Mouse (Mus musculus): ENCODE results near the gene Cd300ld4.
A peak's percentile ranks its signal among the peaks of the same experiment; 100 is the strongest.
"Not testable (repeated sequence)": the region's sequence is repeated elsewhere in the genome, so short reads cannot be mapped to it uniquely, and the experiment has no call there.

Cd300ld4 gene

DNA sequence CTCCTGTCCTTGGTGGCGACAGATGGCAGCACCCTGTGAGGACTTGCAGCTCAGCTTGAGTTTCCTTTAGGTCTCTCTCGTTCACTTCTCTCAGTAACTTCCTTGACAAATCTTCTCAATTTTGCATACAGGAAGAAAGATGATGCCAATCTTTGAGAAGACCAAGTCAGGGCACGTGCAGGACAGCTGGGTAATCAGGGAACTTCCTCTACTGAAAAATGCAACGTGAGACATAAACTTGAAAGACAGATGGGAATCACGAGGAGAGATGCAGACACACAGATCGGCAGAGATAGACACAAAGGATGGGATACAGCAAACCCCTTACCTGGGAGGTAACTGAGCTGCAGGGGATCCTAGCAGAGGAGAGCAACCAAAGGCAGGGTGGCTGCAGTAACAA, at the start of gene Cd300ld4:
Cd300ld4 (minus strand) TSS at position 101 of the 400 bp plus-strand sequence.
- DNase-seq (ENCODE audit: low spot score): not testable (repeated sequence)

DNA sequence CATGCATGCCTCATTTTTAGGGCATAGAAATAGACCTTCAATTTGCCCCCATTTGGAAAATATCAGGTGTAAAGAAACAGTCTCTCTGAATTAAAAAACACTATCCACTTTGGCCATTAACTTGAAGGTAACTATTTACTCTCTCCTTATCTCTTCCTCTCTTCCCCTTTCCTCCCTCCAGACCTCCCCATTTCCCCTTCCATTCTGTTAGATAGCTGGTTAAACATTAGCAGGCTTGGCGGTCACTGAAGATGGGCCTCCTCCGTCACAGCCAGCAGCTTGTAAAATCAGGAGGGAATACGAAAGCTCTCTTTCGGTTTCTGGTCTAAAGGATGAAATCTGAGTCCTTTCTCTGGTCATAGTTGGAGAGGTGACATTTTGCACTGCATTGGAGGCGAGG, 49.0 kb upstream of the Cd300ld4 start:
- DNase-seq (ENCODE audit: low spot score): no peak

DNA sequence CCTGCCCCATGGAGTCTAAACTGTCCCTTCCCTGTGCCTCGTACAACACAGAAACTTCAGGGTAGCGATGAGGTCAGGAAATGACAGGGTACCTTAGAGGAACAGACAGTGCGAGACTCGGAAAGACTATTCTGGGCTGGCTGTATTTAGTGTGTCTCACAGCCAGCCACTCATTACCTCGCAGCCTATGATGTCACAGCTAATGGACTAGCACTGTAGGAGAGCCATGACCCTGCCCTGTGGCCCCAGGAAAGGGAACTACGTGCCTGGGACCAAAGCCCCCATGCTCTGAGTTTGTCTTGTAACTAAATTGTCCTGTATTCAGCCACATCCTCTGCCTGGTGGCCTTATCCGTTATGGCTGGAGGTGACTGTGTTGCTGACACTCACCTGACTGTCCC, 48.6 kb upstream of the Cd300ld4 start:
- DNase-seq (ENCODE audit: low spot score): no peak

DNA sequence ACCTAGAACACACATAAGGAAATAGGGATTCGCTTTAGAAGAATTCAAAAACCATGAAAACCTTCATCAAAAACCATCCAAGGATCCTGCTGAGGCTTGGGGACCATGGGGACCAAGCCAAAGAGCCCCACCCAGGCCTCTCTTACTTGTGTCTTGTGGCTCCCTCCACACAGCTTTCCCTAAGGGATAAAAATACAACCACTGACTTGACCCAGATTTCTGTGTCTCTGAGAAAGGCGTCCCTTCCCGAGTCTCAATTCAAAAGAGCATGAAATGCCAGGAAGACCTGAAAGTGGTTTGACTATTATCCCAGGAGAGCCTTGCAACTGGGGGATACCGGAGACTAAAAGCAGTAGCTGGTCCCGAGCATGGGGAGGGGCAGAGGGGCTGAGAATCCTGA, 46.2 kb upstream of the Cd300ld4 start:
- no peak for DNase-seq (ENCODE audit: low spot score)

DNA sequence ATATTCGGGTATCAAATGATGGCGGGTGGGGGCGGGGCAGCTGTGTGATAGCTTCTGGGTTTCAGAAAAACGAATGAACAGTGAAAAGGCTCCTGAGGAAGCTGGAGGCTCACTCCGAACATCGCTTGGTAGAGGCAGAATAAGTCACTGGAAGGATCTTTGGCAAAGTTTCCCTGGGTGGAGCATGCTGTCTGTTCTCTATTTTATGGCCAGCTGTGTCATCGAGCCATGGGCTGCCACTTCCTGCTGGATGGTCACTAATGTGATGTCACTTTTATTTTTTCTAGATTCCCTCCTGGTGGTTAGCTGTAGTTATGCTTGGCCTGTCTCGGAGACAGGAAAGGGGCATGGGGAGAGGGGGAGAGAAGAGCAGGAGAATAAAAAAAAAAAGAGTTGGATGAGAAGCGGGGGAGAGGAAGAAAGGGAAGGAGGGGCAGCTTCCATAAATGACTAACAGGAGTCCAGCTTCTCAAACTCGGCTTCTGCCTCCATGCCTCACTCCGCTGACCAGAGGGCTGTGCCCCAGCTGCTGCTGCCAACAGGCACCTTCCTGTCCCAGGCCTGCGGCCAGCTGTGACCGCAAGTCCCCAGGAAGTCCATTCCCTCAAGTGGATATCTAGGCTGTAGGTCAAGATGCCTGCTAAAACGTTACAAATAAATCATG, 45.0 kb upstream of the Cd300ld4 start:
- peak; percentile 55 for DNase-seq (ENCODE audit: low spot score)

DNA sequence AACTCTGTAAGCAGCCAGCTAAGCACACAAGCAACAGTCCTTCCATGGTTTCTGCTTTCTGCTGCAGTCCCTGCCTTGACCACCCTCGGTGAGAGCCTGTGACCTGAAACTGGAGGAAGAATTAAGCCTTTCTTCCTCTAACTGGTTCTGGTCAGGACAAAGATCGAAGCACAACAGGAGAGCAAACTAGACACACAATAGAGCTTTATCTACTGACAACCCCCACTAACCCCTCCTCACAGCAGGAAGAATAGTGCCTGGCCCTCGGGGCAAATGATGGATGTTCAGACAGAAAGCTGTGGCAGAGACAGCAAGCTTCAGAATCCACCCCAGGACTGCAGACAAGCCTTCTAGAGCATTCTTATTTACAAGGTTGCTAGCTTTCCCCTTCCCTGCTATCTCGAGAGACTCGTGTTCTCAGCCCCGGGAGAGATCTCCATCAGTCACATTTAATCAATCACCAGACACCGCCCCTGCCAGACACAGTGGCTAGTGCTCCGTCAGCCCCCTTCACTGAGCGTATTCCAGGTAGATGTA, 44.3 kb upstream of the Cd300ld4 start:
- DNase-seq (ENCODE audit: low spot score): peak; percentile 66

DNA sequence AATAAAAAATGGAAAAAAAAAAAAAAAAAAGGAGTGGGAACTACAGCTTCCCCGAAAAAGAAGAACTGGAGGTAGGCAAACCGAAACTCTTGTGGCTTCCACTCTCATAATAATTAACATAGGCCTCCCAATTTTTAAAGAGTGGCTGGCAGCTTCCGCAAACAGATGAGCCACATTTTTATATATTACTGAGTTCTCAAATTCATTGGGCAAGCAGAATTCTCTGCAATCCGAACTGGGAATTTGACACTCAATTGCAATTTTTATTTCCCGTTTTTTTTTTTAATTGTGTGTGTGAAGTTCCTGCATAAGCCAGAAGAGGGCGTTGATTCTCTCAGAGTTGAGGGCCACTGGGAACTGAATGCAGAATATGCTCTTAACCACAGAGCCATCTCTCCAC, 40.0 kb upstream of the Cd300ld4 start:
- no peak for DNase-seq (ENCODE audit: low spot score)

DNA sequence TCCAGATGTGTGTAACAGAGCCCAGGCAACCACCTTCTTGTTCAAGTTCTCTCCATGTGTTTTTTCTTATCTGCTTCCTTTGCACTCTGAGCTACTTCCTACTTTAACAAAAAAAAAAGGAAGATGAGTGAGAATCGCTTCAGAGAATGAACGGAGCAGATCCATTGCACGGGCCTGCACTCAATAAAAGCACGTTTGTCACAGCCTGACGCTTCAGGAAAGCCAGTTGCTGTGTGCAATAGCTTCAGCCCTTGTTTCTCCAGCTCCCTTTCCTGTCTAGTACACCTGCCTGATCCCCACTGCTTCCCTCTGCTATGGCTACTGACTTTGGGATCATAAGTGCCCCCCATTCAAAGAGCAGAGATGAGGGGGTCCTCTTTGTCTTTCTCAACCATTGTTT, 35.3 kb upstream of the Cd300ld4 start, which contains the start of gene Cd300e:
Cd300e (minus strand) TSS at position 101 of the 400 bp plus-strand sequence.
- DNase-seq (ENCODE audit: low spot score): no peak

DNA sequence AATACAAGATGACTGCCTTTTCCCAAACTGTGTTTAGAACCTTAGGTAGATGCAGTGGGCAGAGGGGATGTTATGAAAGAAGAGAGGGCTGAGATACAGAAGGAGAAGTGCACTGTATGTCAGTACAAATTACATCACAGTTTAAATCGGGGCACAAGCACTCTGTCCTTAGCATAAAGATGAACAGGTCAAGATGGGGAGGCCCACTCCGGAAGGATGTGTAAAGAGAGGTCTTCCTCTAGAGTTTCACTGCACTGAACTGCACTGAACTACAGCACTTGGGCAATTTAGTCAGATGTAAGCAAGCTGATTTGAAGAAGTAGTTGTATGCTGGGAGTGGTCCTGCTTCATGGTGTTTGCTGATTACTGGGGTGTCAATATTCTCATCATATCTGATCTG, 33.0 kb upstream of the Cd300ld4 start:
- DNase-seq (ENCODE audit: low spot score): no peak

DNA sequence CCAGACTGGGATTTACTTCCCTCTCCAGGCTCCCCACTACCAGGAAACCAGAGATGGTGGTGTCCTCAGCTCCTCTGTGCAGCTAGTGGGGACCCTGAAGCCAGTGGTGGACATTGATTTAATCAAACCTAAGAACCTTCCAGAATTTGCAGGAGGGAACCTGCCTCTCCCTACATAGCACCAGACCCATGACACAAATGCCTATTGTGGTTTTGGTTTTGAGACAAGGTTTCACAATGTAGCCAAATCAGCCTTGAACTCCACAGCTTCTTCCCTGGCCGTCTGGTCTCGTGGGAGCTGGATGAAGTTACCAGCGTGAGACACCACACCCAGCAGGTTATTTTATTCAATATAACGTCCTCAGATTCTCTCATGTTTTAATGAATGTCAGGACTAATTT, 31.9 kb upstream of the Cd300ld4 start:
- no peak for DNase-seq (ENCODE audit: low spot score)

DNA sequence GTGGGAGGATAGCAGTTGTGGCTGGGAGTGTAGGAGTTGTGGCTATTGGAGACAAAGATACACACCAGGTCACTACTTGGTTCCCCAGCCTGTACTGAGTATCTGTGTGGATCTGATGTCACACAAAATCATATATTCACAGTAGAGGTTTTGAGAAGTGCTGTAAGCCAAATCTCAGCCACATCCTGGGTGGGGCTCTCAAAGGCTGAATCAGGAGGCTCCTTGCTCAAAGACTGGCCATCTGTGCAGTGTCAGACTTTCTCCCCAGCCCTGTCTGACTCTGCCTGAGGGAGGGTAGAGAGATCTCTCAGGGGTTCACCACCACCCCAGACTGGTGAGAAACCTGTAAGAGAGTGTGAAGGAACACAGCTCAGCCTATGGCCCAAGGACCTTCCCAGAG, 27.7 kb upstream of the Cd300ld4 start:
- no peak for DNase-seq (ENCODE audit: low spot score)

DNA sequence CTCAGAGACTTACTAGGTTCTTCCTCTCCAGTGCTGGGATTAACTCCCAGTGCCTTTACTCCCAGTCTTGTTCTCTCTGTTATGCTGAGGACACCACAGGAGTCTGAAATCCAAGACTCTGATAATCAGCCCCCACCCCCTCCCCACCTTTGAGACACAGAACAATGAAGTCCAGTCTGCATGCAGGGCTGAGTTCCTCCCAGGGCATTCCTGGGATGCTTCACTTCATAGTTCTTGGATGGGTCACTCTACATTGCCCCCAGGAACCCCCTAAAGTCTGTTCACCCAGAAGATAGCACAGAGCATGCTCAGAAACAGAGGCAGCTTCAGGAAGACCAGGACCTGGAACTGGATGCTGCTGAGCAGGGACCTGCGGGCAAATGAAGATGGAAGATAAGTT, 26.2 kb upstream of the Cd300ld4 start:
- DNase-seq (ENCODE audit: low spot score): no peak

DNA sequence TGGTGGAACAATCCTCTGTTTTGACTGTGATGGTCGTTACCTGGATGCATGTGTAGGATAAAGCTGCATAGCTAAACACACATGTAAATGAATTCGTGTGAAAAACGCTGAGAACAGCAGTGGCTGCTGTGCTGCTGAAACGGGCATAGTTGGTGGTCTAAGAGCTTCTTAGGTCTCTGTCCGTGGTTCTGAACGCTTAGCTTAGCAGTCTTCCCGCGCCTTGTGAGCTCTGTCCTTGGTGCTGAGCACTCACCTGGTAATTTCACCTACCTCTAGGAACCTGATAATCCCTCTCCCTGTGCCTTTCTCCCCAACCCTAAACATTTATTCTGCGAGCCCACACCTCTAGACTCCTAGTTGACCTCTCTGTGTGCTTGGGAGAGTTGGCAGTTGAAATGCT, 25.4 kb upstream of the Cd300ld4 start:
- peak; percentile 92 for DNase-seq (ENCODE audit: low spot score)

DNA sequence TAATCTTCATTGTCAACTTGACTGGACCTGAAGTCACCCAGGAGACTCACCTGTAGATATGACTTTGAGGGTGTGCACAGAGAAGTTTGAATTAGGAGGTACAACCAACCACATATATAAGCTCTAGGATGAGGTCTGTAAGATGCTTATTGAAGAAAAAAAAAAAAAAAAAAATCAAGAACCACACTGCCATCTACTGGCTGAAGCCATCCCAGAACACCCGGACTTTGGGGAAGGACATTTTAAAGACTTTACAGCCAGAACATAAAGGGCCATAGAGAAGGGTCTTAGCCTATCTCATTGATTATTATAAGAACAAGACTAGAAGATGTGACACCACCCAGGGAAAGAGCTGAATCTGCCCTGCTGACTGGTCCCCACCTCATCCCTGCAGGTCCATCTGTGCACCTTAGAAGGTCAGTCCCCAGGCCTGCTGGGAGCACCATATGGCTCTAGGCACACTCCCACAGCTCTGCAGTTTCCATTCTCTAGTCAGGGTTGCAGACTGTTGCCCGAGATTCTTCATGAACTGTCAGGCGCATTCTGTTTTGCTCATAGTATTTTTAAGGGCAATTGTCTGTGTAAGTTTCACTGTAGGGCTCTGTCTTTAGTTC, 22.6 kb upstream of the Cd300ld4 start:
- DNase-seq (ENCODE audit: low spot score): no peak

DNA sequence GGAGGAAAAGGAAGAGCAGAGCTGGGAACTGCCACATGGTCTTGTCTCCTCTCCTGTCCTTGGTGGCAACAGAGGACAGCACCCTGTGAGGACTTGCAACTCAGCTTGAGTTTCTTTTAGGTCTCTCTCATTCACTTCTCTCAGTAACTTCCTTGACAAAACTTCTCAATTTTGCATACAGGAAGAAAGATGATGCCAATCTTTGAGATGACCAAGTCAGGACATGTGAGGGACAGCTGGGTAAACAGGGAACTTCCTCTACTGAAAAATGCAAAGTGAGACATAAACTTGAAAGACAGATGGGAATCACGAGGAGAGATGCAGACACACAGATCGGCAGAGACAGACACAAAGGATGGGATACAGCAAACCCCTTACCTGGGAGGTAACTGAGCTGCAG, 21.4 kb upstream of the Cd300ld4 start, which contains the start of gene Cd300ld3:
Cd300ld3 (minus strand) TSS at position 151 of the 400 bp plus-strand sequence.
- no peak for DNase-seq (ENCODE audit: low spot score)

DNA sequence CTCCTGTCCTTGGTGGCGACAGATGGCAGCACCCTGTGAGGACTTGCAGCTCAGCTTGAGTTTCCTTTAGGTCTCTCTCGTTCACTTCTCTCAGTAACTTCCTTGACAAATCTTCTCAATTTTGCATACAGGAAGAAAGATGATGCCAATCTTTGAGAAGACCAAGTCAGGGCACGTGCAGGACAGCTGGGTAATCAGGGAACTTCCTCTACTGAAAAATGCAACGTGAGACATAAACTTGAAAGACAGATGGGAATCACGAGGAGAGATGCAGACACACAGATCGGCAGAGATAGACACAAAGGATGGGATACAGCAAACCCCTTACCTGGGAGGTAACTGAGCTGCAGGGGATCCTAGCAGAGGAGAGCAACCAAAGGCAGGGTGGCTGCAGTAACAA, 10.9 kb upstream of the Cd300ld4 start, which contains the start of gene Cd300ld5:
Cd300ld5 (minus strand) TSS at position 101 of the 400 bp plus-strand sequence.
- not testable (repeated sequence) for DNase-seq (ENCODE audit: low spot score)

DNA sequence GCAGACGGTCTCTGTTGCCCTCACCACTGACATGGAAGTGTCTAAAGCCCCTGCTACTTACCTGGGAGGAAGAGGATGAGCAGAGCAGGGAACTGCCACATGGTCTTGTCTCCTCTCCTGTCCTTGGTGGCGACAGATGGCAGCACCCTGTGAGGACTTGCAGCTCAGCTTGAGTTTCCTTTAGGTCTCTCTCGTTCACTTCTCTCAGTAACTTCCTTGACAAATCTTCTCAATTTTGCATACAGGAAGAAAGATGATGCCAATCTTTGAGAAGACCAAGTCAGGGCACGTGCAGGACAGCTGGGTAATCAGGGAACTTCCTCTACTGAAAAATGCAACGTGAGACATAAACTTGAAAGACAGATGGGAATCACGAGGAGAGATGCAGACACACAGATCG, 10.7 kb downstream of the Cd300ld4 start, which contains the start of gene Cd300ld2:
Cd300ld2 (minus strand) TSS at position 101 of the 400 bp plus-strand sequence.
- not testable (repeated sequence) for DNase-seq (ENCODE audit: low spot score)

DNA sequence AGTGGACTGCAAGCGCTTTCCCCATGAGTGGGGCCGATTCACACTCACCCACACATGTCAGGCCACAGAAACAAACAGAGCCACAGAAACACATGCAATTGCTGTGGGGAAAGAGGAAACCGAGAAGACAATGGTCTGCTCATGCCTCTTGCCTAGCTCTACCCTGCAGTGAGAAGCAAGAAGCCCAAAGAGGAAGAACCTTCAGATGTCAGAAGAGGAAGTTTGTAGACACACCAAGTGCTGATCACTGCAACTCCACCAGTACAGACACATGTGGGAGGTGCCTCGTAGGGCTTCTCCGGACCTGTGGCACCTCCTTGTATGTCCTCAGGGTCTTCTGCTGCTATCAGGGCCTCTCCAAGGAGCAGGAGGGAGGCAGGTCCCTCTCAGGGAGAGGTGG, 22.7 kb downstream of the Cd300ld4 start:
- DNase-seq (ENCODE audit: low spot score): no peak

DNA sequence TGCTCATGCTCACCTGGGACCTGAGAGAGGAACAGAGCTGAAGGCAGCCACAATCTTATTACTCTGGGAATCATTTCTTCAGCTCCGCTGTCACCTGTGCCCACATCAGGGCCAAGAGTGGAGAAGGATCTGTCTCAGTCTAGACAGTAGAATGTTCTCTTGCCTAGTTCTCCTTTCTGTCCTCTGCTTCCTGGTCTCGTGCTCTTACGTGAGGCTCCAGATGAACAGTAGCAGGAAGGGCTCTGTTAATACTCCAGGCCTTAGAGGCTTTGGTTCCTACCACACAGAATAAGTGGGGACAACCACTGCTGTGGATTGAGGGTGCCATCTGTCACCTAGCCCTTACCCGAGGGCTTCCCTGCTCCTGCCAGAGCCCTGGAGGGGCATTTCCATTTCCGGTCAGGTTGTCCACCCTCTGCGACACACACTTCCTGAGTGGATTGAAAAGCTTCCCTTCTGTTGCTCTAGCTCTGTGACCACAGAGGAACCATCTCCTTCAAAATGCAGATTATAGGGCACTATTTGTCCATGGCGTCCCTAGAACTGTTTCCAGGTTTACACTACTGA, 25.3 kb downstream of the Cd300ld4 start, which contains the start of gene Cd300c2:
Cd300c2 (minus strand) TSS at position 407 of the 567 bp plus-strand sequence.
- DNase-seq (ENCODE audit: low spot score): no peak

DNA sequence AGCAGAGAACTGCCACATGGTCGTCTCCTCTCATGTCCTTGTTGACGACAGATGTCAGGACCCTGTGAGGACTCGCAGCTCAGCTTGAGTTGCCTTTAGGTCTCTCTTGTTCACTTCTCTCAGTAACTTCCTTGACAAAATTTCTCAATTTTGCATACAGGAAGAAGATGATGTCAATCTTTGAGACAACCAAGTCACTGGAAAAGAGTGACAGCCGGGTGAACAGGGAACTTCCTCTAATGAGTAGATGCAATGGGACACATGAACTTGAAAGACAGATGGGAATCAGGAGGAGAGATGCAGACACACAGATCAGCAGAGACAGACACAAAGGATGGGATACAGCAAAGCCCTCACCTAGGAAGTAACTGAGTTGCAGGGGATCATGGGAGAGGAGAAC, 37.0 kb downstream of the Cd300ld4 start, which contains the start of gene Cd300ld:
Cd300ld (minus strand) TSS at position 130 of the 400 bp plus-strand sequence.
- DNase-seq (ENCODE audit: low spot score): no peak

DNA sequence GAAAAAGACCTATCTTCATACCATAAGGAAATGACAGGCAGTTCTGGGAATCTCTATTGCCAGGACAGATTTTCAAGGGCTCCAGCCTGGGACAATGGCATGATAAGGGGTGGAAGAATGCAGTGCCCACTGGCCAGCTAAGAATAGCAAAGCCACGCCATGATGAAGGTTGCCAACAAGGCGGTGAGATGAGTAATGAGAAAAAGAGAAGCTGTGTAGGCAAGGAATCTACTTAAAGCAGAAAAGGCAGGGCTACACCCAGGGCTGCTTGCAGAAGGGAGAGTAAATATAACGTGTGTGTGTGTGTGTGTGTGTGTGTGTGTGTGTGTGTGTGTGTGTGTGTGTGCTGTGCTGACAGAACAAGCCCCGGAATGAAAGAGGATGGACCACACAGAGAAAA, 44.9 kb downstream of the Cd300ld4 start:
- no peak for DNase-seq (ENCODE audit: low spot score)

DNA sequence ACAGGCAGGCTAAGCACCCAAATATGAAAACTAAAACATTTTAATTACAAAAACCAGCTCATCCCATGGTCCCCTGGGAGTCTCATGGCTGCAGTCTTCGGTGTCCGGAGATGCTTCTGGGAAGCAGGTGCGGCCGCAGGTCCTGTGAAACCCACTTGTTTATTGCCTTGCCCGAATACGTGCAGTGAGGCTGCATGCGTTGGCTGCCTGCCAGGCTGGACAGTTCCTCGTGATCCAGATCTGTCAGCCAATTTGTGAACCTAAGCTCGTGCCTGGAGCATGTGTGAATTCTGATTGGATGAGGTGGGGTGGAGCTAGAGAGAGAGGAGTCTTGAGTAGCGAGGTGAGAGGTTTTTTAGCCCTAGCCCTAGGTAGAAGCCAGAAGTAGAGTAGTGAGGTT, 54.1 kb downstream of the Cd300ld4 start:
- no peak for DNase-seq (ENCODE audit: low spot score)

Data from embryo, embryonic 10 days (tissue).